Mouse (Mus musculus) myocyte (in vitro differentiated cells): ENCODE measurements around the gene Rreb1.

ENCODE experiments used
- CEBPB ChIP-seq: IDR thresholded peaks from 2 replicates; pipeline ENCODE4 v1.6.1; 2011; ENCODE audit warnings: mild to moderate bottlenecking, moderate library complexity; ENCODE audit not compliant: poor library complexity, insufficient read depth, severe bottlenecking
- E2F4 ChIP-seq: IDR thresholded peaks from one replicate; pipeline ENCODE4 v1.6.1; 2011; ENCODE audit warnings: mild to moderate bottlenecking, control low read depth, moderate library complexity; ENCODE audit not compliant: insufficient read depth
- MYOD1 ChIP-seq, 3 experiments: IDR thresholded peaks; one replicate each; pipeline ENCODE4 v1.6.1; 2011; ENCODE audit warnings: control low read depth in 2 of 3, low read depth in 2 of 3, mild to moderate bottlenecking in 2 of 3, moderate library complexity in 1 of 3; ENCODE audit not compliant: insufficient read length in 2 of 3, control insufficient read depth in 1 of 3
- POLR2A ChIP-seq: IDR thresholded peaks from one replicate; pipeline ENCODE4 v1.6.1; 2011; ENCODE audit warnings: low read depth, mild to moderate bottlenecking, control low read depth, moderate library complexity; ENCODE audit not compliant: insufficient read length
- POLR2AphosphoS2 ChIP-seq: IDR thresholded peaks from one replicate; pipeline ENCODE4 v1.6.1; 2011; ENCODE audit warnings: low read depth, control low read depth; ENCODE audit not compliant: insufficient read length
- TCF12 ChIP-seq: IDR thresholded peaks from one replicate; pipeline ENCODE4 v1.6.1; 2011; ENCODE audit warnings: mild to moderate bottlenecking, control low read depth; ENCODE audit not compliant: poor library complexity, insufficient read depth, severe bottlenecking
- USF1 ChIP-seq: IDR thresholded peaks from one replicate; pipeline ENCODE4 v1.6.1; 2011; ENCODE audit warnings: low read depth, mild to moderate bottlenecking, control low read depth, moderate library complexity

GRCm38 (mm10) chr13:37855765-37856164 lies 77.6 kb downstream of the Rreb1 start:
- TF ChIP-seq POLR2A = no peak
- TF ChIP-seq TCF12 = no peak
- no peak for TF ChIP-seq POLR2AphosphoS2
- no peak for TF ChIP-seq CEBPB
- no peak for TF ChIP-seq USF1
- no peak for TF ChIP-seq MYOD1 (IDR thresholded peaks at IDR 0.05; ENCODE audit: control insufficient read depth in 1 of 3, insufficient read length in 2 of 3, low read depth in 2 of 3)
- TF ChIP-seq E2F4 = no peak
